Mouse (Mus musculus): ENCODE results near the gene Cdh16. TPM values are rescaled to one million over a fixed set of nuclear protein-coding genes. Genes with fewer than 3 reads are reported as not detected.
A peak's percentile ranks its signal among the peaks of the same experiment; 100 is the strongest.

Cdh16 gene
- total and polyA plus RNA-seq, 2 experiments from 2014 or later: not detected

- no peak overlapping the region for H3K27ac ChIP-seq (ENCODE audit: low read depth, low read length)
- no peak overlapping the region for H3K9ac ChIP-seq
- 96% methylated on average over 19 of the region's 19 CpGs for WGBS
These were observed 29.4 kb downstream of the Cdh16 start for GRCm38 (mm10) chr8:104594611-104595362.

GRCm38 (mm10) chr8:104593536-104594325 is 30.5 kb downstream of the Cdh16 start:
- Histone ChIP-seq H3K27ac (ENCODE audit: low read depth, low read length) (no peak overlapping the region), H3K9ac (no peak overlapping the region), H3K27me3 (ENCODE audit: insufficient read depth, low read length) (no peaks in the 10 kb centered on the region), H3K36me3 (ENCODE audit: insufficient read depth) (peaks cover 21% of the 10 kb centered on the region), H3K4me1 (ENCODE audit: insufficient read depth) (peaks cover 4% of the 10 kb centered on the region), H3K4me3 (ENCODE audit: low read depth, low read length) (no peak overlapping the region), H3K9me3 (ENCODE audit: low read length) (no peaks in the 10 kb centered on the region), H3K4me2 (ENCODE audit: low read depth) (no peak overlapping the region)
- no peak for TF ChIP-seq CTCF (IDR thresholded peaks at IDR 0.05; ENCODE audit: low read depth)
- ATAC-seq: no peak
- no peak for DNase-seq
- WGBS: 96% methylated on average over 31 of the region's 31 CpGs

More at GRCm38 (mm10) chr8:104594611-104595362, 29.4 kb downstream of the Cdh16 start:
- DNase-seq (no peak), ATAC-seq (no peak)
- no peak for TF ChIP-seq CTCF (IDR thresholded peaks at IDR 0.05; ENCODE audit: low read depth)
- Histone ChIP-seq H3K4me3 (ENCODE audit: low read depth, low read length) (no peak overlapping the region), H3K4me1 (ENCODE audit: insufficient read depth) (peaks cover 4% of the 10 kb centered on the region), H3K4me2 (ENCODE audit: low read depth) (no peak overlapping the region), H3K27me3 (ENCODE audit: insufficient read depth, low read length) (no peaks in the 10 kb centered on the region), H3K9me3 (ENCODE audit: low read length) (no peaks in the 10 kb centered on the region), H3K36me3 (ENCODE audit: insufficient read depth) (peaks cover 21% of the 10 kb centered on the region)

GRCm38 (mm10) chr8:104592566-104592965 is 31.6 kb downstream of the Cdh16 start:
- Histone ChIP-seq H3K36me3 (ENCODE audit: insufficient read depth) (peaks cover 21% of the 10 kb centered on the region), H3K27ac (ENCODE audit: low read depth, low read length) (no peak overlapping the region), H3K9me3 (ENCODE audit: low read length) (no peaks in the 10 kb centered on the region), H3K4me3 (ENCODE audit: low read depth, low read length) (no peak overlapping the region), H3K27me3 (ENCODE audit: insufficient read depth, low read length) (no peaks in the 10 kb centered on the region), H3K9ac (no peak overlapping the region), H3K4me1 (ENCODE audit: insufficient read depth) (peaks cover 4% of the 10 kb centered on the region), H3K4me2 (ENCODE audit: low read depth) (0 out of 2 replicates have a peak overlapping the region, but pooled peaks have one; percentile 90)
- no peak for DNase-seq
- no peak for TF ChIP-seq CTCF (IDR thresholded peaks at IDR 0.05; ENCODE audit: low read depth)
- no peak for ATAC-seq
- 74% methylated on average over 6 of the region's 6 CpGs for WGBS

- DNase-seq (no peak), ATAC-seq (no peak)
- peak overlapping the region; percentile 74 for H3K9ac ChIP-seq
- H3K9me3 ChIP-seq (ENCODE audit: low read length): no peaks in the 10 kb centered on the region
- H3K27me3 ChIP-seq (ENCODE audit: insufficient read depth, low read length): no peaks in the 10 kb centered on the region
- peak overlapping the region; percentile 84 for H3K27ac ChIP-seq (ENCODE audit: low read depth, low read length)
- TF ChIP-seq CTCF (IDR thresholded peaks at IDR 0.05; ENCODE audit: low read depth): no peak
- peaks cover 21% of the 10 kb centered on the region for H3K36me3 ChIP-seq (ENCODE audit: insufficient read depth)
- H3K4me3 ChIP-seq (ENCODE audit: low read depth, low read length): peak overlapping the region; percentile 79
- 4% methylated on average over 9 of the region's 9 CpGs for WGBS
- peak overlapping the region; percentile 90 for H3K4me2 ChIP-seq (ENCODE audit: low read depth)
- peaks cover 4% of the 10 kb centered on the region for H3K4me1 ChIP-seq (ENCODE audit: insufficient read depth)
These were observed 32.3 kb downstream of the Cdh16 start for GRCm38 (mm10) chr8:104591856-104592255.

GRCm38 (mm10) chr8:104591133-104591834 is 32.9 kb downstream of the Cdh16 start, which contains the start of gene Pdp2:
TSS of gene Pdp2 (plus strand) at chr8:104591451.
- H3K4me1 ChIP-seq (ENCODE audit: insufficient read depth): peaks cover 4% of the 10 kb centered on the region
- peak within 1 kb of the TSS; percentile 79 for H3K4me3 ChIP-seq (ENCODE audit: low read depth, low read length)
- WGBS: 1% methylated on average over 44 of the region's 44 CpGs
- peak within 1 kb of the TSS; percentile 90 for H3K4me2 ChIP-seq (ENCODE audit: low read depth)
- H3K36me3 ChIP-seq (ENCODE audit: insufficient read depth): peaks cover 21% of the 10 kb centered on the region
- peak; percentile 95 for DNase-seq
- H3K9me3 ChIP-seq (ENCODE audit: low read length): no peaks in the 10 kb centered on the region
- H3K27me3 ChIP-seq (ENCODE audit: insufficient read depth, low read length): no peaks in the 10 kb centered on the region
- peak within 1 kb of the TSS; percentile 84 for H3K27ac ChIP-seq (ENCODE audit: low read depth, low read length)
- peak within 1 kb of the TSS; percentile 74 for H3K9ac ChIP-seq
- ATAC-seq: peak; percentile 99
- TF ChIP-seq CTCF (IDR thresholded peaks at IDR 0.05; ENCODE audit: low read depth): no peak

GRCm38 (mm10) chr8:104590284-104590683 is 33.9 kb downstream of the Cdh16 start:
- no peaks in the 10 kb centered on the region for H3K9me3 ChIP-seq (ENCODE audit: low read length)
- ATAC-seq: no peak
- no peak overlapping the region for H3K4me3 ChIP-seq (ENCODE audit: low read depth, low read length)
- peaks cover 12% of the 10 kb centered on the region; the same call in 1 of the 2 replicates for H3K36me3 ChIP-seq (ENCODE audit: insufficient read depth)
- no peak overlapping the region for H3K9ac ChIP-seq
- 93% methylated on average over 3 of the region's 3 CpGs for whole genome bisulfite sequencing
- peaks cover 4% of the 10 kb centered on the region for H3K4me1 ChIP-seq (ENCODE audit: insufficient read depth)
- H3K27ac ChIP-seq (ENCODE audit: low read depth, low read length): no peak overlapping the region
- no peak for TF ChIP-seq CTCF (IDR thresholded peaks at IDR 0.05; ENCODE audit: low read depth)
- H3K27me3 ChIP-seq (ENCODE audit: insufficient read depth, low read length): no peaks in the 10 kb centered on the region
- DNase-seq: no peak
- no peak overlapping the region for H3K4me2 ChIP-seq (ENCODE audit: low read depth)
